In the genomic region with DNA sequence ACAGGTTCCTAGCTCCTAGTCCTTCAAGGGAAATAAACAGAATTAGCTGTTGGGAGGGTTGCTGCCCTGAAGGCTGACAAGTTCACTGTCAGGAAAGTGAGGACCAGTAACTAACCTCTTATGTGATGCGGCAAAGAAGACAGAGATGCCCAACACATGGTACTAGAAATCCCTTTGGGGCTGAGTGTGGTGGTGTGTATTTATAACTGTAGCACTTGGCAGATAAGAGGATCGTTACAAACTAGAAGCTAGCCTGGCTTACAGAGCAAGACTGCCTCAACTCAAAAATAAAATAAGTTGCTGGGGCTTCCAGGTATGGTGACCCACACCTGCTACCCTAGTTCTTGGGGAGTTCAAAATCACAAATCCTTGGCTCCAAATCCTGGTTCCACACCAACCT, we compare ENCODE assay signal across 6 mouse cellular contexts.
"Had no signal": no experiment of that assay in that cellular context is flagged by ENCODE, and none has a peak within 500 bp of the region (broad histone marks: within the 10 kb centered on the region; RNA-seq: fewer than 3 reads in every experiment).

No protein-coding gene starts in this region.

- H3K9ac ChIP-seq: limb, embryonic 13.5 days; liver, embryonic 14.5 days; midbrain, embryonic 13.5 days; neural tube, embryonic 15.5 days had no signal

- H3K36me3 ChIP-seq: limb, embryonic 13.5 days; midbrain, embryonic 13.5 days; neural tube, embryonic 15.5 days had no signal

- H3K4me1 ChIP-seq: limb, embryonic 13.5 days; midbrain, embryonic 13.5 days; neural tube, embryonic 15.5 days had no signal

- H3K9me3 ChIP-seq: limb, embryonic 13.5 days; midbrain, embryonic 13.5 days; neural tube, embryonic 15.5 days had no signal

- H3K4me2 ChIP-seq: limb, embryonic 13.5 days; midbrain, embryonic 13.5 days; neural tube, embryonic 15.5 days had no signal

- ATAC-seq: midbrain, embryonic 13.5 days had no signal

- H3K27ac ChIP-seq: limb, embryonic 13.5 days; liver, embryonic 14.5 days; midbrain, embryonic 13.5 days; neural tube, embryonic 15.5 days; stomach, postnatal 0 days had no signal

- DNase-seq: thymus, adult 18-20 months had no signal

- H3K27me3 ChIP-seq: limb, embryonic 13.5 days; neural tube, embryonic 15.5 days had no signal

- H3K4me3 ChIP-seq: limb, embryonic 13.5 days; midbrain, embryonic 13.5 days; neural tube, embryonic 15.5 days had no signal
